Mouse (Mus musculus) olfactory bulb, adult 2 months (tissue): ENCODE measurements around the gene Trpt1.

Source experiments
- CTCF ChIP-seq: fragments of 200-500 bp; IDR thresholded peaks from 2 replicates; pipeline ENCODE4 v1.5.1; 2012; ENCODE audit warnings: low read depth, mild to moderate bottlenecking, low read length, moderate library complexity; ENCODE audit not compliant: insufficient read depth
- POLR2A ChIP-seq: fragments of 200-500 bp; IDR thresholded peaks from 2 replicates; pipeline ENCODE4 v1.6.1; 2012; ENCODE audit warnings: mild to moderate bottlenecking, low read depth, low read length, moderate library complexity; ENCODE audit not compliant: insufficient read depth

GRCm38 (mm10) chr19:7019191-7019590 is 23.3 kb downstream of the Trpt1 start, which contains the start of gene Fermt3:
- TF ChIP-seq CTCF (no peak), POLR2A (no peak)
